Mouse (Mus musculus) liver (tissue): ENCODE results near the gene Ppp1r14c.

Source experiments
- DNase-seq: peaks from one replicate; pipeline ENCODE4 v3.0.0-alpha.2; 2020; ENCODE audit warnings: mixed read lengths

Gene Ppp1r14c

DNA sequence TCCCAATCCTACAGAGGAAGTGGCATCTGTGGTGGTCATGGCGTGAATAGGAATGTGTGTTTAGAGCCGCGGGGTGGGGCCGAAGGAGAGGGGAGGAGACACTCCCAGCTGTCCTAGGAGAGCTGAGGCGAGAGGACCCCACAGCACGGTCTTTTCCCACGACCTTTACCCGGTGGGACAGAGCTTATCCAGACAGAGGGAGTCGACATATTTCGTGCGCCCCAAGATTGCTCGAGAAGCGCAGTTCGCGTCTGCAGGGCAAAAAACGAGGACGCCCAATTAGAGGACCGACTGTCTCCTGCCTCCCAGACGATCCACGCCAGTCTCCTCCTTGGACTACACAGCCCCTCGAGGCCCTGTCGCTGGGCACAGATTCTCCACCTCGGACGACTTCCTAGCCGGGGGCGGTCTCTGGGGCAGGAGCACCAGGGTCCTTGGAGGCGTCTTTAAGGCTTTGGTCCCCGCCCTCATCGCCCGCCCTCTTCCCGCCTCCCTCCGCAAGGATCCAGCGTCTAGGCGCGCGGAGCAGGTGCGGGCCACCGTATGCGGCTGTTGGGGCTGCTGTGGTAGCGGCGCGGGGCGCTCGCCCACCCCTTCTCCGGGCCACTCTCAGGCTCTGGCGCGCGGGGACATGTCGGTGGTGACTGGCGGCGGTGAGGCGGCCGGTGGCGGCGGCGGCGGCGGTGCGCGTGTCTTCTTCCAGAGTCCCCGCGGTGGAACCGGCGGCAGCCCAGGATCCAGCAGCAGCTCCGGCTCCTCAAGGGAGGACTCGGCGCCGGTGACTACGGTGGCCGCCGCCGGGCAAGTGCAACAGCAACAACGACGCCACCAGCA is at the start of gene Ppp1r14c:
TSS of gene Ppp1r14c (plus strand) at position 22 of the 834 bp plus-strand sequence.
- peak; percentile 5 for DNase-seq

DNA sequence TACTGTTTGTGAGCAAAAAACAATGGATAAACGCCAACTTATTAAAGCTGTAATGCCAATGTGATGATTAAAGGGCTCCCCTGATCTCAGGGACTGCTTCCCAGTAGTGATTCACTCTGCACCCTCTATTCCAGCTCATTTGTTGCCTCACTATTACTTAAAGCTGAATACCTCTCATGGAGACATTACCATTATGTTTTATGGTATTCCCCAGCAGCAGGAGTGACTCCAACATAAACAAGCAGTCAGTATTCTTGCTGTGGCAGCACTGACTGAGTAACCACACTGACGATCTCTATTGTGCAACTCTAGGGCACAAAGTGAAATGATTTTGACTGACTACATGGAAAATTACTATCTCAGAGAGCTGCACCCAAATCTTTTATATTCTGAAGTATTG is 44.5 kb upstream of the Ppp1r14c start:
- DNase-seq, result no peak

DNA sequence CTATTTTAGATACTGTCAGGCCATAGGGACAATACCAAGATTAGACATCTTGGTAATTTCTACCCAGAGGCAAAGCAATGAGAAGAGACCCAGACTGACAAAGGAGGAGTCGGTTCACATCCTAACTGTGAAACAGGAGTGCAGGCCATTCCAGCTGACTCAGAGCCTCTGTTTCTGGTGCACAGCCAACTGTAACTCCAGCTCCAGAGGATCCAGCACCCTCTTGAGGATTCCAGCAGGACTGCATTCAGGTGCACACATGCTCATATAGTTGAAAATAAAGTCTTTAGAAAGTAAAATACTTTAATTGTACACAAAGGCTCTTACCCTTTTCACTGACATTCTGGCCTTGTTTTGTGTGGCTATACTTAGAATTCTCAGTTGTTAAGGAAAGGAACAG is 40.4 kb upstream of the Ppp1r14c start:
- DNase-seq, result no peak

DNA sequence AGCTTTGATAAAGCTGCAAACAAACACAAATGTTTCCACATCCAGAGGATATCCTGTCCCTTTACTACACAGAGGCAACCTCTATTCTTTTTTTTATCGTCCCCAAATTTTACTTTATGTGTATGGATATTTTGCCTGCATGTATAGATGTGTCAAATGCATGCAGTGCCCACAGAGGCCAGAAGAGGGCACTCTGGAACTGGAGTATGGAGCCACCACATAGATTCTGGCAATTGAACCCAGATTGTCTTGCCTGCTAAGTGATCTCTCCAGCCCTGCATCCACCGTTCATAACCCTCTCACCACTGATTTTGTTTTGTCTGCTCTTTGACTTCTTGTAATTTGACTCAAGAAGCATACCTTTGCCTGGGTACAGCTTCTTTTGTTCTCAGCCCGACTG is 33.0 kb upstream of the Ppp1r14c start:
- peak; percentile 65 for DNase-seq

DNA sequence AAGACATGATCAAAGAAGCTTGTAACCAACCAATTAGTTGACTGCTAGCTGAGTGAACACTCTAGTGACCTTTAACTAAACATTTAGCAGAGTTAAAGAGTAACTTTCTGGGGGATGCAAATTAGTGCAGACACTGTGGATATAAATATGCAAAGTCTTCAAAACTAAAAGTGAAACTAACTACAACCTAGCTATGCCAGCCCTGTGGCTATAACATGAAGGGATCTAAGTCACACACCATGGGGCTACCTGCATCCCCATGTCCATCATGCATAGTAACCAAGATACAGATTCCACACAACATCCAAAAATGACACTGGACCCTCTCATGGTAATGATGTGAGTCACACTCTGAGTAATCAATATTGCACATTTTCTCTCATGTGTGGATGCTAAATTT is 31.3 kb upstream of the Ppp1r14c start:
- DNase-seq, result no peak

DNA sequence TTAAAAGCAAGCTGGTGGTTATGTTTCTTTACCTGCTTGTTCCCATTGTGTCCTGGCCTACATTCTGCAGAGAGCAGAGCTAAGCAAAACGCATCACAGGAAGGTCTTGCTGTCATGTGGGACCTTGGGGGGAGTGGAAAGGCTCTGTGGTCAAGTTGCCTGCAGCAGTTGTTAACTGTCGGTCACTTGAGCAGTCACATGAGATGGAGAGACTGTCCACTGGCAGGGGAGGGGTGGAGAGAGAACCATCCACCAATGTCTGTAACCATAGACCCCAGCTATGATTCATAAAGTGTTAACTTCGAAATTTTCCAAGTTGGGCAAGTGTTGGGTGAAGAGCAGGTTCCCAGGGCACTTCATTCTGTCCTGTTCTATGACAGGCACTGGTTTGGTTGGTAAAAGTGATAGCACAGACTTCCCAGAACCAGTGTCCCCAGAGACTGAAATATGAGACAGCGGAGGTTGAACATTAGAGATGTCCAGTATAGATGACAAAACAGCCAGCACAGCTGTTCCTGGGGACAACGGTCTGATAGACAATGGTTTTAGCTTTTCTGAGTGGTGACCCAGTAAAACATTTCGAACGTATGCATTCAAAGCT is 29.0 kb upstream of the Ppp1r14c start:
- no peak for DNase-seq

DNA sequence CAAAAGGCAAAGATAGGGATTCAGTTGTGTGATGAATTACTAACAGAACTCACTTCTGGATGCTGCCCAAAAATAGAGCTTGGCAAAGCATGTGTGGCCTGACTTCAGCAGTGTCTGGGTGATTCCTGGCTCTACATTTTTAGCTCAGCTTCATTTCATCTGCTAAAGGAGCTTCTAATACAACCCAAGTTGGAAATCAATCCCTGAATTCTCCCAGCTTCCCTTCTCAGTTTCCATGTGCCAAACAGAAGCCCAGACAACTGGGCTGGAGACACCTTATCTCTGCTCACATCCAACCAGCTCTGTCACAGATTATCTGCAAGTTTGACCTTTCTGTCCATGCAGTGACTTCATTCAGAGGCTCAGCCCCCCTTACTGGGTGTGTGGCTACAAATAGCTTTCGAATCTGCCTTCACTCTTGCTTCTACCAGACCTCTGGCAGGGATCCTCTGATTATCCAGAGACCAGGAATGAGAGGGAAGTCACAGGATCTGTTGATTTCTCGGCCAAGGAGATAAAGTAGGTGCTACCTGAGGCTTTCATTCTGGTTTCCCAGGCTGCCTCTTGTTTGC is 28.4 kb upstream of the Ppp1r14c start:
- DNase-seq, result no peak

DNA sequence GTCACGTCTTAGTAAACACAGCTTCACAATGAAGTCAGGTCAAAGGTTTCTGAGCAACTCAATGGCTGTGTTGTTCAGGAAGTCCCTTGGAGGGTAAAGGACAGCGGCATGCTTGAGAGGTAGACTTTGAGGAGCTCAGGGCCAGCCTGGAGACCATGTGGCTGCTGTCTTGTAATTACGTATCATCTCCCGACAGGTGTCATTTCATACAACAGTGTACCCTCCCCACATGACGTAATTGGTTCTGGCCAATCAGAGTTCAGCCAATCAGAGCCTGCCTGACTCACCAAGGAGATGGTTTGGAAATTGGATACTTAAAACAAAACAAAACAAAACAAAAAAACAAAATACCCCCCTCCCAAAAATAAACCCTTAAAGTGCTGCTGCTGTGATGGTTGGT is 20.2 kb upstream of the Ppp1r14c start:
- DNase-seq, result no peak

DNA sequence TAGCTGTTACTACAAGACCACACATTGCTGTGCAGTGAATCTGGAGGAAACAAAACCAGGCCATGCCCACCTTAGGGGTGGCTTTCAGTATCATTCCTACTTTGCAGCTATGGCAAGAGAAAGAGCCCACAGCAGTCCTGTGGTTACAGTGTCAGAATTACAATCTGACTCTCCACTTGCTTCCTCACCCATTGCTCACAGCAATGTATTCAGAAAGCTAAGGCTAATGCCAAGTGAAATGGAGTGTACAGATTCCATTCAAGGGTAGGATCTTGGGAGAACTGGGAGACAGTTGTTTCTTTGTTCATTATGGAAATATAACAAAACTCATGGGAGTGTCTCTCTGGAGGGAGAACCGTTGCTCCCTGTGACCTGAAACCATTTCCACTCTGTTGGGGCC is 6.3 kb upstream of the Ppp1r14c start:
- no peak for DNase-seq

DNA sequence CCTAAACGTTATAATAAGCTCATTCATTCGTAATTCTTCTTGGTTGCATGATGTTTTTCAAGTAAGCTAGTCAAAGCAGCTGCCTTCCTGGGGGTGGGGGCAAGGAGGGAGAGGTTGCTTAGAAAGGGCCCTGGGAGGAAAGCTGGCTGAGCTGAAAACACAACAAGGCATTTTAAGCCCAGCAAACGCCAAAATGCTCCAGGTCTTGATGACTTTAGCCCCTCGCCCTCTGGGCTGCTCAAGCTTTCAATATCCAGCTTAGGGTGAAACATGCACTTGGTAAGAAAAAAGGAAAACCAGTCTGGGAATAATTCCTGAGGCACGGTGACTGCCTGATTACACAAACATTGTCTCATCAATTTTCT is 204 bp upstream of the Ppp1r14c start:
- no peak for DNase-seq

DNA sequence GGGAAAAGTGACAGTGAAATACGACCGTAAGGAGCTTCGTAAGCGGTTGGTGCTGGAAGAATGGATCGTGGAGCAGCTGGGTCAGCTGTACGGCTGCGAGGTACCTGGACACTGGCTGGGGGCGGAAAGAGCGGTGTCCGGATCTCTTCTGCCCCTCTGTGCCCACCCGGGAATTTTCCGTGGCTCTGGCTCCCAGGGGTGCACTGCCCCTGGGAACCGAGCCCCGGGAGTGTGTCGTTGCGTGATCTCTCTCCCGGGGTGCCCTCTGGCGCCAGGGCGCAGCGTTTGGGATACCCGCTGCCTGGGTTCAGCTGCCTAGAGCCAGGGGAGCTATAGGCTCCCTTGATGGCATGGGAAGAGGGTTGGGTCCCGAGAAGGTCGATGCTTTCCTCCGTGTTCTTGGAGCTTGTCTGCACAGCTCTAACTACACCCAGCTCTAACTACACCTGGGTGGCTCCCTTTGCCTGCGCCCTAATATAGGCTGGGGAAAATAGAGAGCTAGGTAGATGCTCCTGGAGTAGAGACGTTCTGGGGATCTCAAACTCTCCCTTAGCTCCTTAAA is 1.1 kb downstream of the Ppp1r14c start:
- DNase-seq, result no peak

DNA sequence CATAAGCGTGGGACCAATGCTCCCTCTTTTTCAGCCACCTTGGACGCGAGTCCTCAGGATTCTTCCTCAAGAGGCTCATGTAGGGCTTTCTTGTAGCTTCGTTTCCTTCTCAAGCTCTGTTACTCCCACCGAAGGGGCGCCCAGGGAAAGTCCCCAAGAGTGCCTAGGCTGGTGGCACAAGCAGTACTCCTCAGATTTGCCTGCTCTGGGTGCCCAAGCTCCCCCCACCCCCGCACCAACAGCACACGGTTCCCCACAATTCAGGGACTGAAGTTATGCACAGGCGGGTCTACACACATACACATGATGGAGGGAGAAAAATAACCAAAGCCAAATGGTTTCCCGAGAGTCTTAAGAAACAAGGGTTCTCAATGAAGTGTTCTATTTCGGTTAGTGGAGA is 1.6 kb downstream of the Ppp1r14c start:
- DNase-seq, result no peak

DNA sequence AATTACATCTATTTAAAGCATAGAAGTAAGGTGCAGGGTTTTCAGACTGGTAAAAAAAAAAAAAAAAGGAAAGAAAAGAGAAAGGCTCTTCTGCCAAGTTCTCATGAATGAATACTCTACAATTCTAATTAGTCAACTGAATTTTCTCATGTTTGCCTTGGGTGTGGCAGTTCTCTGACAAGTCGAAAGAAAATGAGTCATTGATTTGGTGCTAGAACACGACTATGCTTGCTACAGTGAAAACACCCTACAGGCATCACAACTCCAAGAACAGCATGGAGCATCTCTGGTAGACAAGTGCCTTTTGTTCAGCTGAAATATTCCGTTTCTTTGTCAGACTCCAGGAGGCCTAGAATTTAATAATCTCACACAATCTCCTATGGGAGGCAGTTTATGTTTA is 17.3 kb downstream of the Ppp1r14c start:
- DNase-seq, result no peak

DNA sequence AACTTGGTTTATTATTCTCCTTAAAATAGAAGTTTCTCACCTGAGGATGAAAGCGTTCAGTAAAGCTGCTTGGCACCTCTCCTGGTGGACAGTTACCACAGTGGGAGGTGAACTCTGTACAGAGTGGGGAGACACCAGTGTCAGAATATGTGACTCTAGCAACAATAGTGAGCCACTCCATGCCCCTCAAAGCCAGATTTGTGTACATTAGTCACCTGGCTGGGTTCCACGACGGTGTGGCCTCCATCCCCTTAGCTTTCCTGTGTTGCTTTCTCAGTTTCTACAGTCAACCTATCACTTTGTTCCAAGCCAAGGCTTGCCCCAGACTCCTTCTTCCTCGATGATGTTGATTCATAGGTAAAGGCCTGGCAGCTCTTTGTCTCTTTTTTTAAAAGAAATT is 26.4 kb downstream of the Ppp1r14c start:
- DNase-seq, result no peak

DNA sequence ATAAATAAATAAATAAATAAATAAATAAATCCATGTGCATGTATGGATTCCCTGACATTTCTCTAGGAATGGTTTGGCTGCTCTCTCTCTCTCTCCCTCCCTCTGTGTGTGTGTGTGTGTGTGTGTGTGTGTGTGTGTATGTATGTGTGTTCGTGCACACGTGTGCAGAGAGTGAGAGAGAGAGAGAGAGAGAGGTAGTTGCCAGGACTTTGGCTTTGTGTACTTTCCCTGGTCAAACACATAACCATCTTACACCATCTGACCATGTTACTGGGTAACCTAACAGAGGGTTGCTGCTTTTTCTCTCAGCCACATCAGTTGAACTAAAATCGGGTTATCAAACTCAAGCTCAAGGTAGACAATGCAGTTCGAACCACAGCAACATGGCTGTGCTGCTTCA is 27.7 kb downstream of the Ppp1r14c start:
- no peak for DNase-seq

DNA sequence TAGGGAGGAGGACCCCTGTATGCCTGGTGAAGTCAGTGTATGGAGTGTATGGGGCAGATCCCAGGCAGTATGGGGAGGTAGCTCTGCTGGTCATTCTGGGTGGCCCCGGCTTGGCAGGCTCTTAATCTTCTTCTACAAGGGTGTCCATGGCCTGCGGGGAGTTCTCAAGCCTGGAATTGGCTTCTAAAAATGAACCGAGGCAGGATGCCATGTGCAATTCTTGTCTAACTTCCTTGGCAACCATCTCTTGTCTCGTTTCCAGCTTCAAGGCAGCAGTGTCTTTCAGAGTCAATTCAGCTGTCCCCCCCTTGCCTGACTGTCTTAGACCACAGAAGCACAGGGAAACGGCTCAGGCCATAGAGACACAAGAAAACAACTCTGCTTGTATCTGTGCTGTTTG is 28.3 kb downstream of the Ppp1r14c start:
- DNase-seq, result no peak

DNA sequence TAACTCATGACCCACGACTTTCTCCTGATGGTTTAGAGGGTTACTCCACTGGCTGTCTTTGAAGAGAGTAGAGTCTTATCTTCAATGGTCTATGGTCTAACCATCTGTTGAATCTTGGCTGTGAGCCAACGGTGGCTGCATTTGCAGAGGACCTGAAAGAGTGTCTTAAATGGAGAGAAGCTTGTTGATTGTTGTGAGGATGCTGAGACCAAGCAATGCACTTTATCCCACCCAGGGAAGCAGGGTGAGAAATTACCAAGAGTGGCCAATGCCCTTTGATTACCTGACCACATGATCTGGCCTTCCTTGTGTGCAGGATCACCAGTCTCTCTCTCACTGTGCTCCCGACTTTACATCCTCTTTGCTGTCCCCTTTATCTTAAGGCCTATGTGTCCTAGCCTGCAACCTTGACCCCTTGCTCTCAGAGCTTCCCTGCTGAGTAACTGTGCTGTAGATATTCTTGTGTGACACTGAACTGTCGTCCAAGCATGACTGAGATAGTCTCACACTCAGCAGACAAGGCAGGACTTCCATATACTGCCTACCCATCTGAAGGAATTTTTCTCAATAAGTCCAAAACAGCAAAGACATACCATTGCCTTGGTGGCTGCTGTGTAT is 28.9 kb downstream of the Ppp1r14c start:
- DNase-seq, result no peak

DNA sequence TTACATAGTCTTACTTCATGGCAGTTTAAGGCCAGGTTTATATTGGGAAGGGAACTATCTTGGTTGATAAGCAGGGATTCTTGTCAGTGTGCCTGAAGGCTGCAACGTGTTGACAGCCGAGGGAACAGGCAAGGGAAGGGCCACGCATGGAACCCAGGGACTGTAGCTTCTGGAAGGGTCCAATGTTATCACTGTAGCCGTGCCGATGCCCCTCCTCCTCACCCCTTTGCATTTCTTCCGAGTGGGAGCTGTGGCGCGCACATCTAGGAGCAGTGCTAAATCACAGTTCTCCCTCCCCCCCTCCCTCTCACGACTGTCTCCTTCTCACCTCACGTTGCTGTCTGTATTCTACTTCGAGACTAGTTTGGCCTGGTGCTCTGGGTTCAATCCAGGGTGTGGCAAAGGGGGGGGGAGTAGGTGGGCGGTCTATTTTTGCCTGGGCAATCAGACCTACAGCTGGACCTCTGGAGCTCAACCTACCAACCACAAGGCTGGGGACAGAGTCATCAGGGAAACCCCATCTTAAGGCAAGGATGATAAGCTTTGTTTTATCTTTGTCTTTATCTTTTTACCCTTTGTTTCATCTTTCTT is 29.6 kb downstream of the Ppp1r14c start:
- no peak for DNase-seq

DNA sequence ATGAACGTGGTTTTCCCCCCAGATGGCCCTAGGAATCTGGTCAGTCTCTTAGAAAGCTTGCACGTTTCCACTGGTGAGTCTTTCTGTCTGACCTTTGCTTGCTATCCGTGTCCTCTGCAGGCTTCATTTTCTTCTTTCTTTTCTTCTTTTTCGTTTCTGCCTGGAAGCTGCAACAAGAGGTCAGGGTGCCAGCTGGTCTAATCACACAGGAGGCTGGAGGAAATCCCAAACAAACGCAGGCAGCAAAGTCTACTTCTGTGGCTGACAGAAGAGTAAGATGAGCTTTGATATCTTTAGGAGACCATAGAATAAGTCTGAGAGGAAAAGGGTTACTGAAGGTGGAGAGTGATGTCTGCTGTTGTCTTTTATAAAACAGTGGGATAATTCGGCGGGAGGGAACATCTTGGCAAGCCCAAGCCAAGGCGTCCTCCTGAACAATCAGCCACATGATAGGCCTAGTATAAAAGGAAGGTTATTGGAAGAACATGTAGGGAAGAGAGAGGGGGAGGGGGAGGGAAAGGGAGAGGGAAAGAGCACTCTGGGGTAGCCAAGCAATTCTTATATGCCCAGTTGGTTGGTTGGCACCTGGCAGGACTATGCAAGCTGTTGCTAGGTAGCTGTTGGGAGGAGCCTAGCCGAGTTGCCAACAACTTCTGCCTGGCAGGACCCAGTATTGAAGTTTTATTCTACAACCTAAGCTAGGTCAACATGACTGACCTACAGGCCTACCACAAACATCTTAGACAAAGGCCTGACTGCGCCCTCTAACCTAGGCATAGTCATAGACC is 30.3 kb downstream of the Ppp1r14c start:
- DNase-seq, result no peak

DNA sequence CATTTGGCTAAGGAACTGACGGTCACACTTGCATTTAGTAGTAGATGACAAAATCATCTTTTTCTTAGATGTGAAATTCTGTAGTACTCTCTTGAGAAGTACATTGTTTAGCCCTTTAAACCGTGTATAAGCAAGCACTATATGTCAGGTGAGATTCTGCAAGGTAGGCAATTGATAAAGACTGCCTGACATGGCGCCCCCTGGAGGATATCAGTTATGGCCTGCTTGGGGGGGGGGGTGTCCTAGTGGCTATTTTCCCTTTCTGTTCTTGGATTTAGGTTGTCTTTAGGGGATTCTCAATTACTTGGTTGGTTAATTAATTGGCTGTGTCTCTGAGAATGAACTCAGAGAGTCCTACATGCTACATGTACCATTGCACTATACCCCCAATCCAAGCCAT is 31.5 kb downstream of the Ppp1r14c start:
- no peak for DNase-seq

DNA sequence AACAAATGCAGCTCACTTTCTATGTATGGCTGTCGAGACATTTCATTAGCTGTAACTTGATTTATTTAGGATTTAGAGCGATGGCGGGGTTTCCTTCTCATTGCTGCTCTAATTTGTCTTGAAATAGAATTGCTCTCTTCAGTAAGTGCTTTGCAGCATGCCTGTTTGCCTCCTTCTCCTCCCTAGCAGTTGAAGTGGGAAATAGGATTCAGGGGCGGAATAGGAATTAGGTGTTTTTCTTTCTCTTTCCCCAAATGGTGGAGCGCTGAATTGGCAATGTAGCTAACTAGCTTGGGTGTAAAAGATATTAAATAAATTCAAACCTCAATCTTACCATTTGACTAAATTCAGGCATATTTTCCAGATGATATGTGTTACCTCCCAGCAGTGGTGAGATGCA is 32.2 kb downstream of the Ppp1r14c start:
- DNase-seq, result no peak

DNA sequence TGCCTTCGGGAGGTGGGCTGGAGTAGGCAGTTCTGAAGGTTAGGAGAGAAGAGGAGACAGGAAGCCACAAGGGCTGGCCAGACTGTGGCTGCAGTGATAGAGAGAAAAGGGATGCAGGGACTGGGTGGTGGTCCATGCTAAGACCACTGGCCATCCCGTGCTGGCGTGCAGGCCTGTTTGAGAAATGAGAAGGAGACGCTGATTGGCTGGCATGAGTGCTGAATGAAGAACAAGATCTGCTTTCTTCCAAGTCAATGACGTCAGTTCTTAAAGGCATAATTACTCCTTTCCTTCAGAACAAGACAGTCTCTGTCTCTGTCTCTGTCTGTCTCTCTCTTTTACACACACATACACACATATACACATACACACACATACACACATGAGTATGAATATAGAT is 36.4 kb downstream of the Ppp1r14c start:
- no peak for DNase-seq
